Mouse (Mus musculus): ENCODE results near the gene Tnfaip8l1. TPM values are rescaled to one million over a fixed set of nuclear protein-coding genes. Genes with fewer than 3 reads are reported as not detected.

The Tnfaip8l1 gene
- polyA plus RNA-seq, 1 experiment from 2014 or later = 11.4 TPM

DNA sequence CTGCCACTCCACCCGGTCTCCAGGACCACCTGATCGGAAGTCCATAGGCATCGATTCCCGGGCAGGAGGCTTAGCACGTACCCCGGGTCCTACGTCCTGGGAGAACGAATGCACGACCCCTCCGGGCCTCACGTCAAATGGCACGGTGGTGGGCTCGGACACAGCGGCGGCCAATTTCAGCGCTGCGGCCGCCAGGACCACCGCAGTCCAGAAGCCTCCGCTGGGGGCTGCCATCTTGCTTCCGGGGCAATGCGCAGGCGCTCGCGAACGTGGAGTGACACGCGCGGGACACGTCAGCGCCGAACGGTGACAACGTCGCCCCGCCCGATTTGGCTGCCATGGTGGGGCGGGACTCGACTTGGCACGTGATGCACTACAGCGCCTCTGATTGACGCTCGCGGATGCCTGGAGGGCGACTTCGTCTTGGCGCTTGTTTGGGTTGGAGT lies 21.4 kb downstream of the Tnfaip8l1 start, which contains the start of gene Mydgf:
TSS of gene Mydgf (minus strand) at position 263 of the 446 bp plus-strand sequence.
- H3K27ac ChIP-seq (ENCODE audit: low read depth, low read length) = peak within 1 kb of the TSS; percentile 1; the same call in 1 of the 2 replicates
- ATAC-seq (ENCODE audit: low FRiP score, low TSS enrichment) = peak; percentile 90
- peaks cover 49% of the 10 kb centered on the region; the same call in 1 of the 2 replicates for H3K36me3 ChIP-seq (ENCODE audit: control insufficient read depth, insufficient read depth, low read length)
- no peaks in the 10 kb centered on the region for H3K9me3 ChIP-seq (ENCODE audit: control insufficient read depth, low read length)
- H3K9ac ChIP-seq (ENCODE audit: low read depth, low read length) = peak within 1 kb of the TSS; percentile 64
- 0% methylated on average over 47 of the region's 47 CpGs for WGBS
- peaks cover 13% of the 10 kb centered on the region for H3K4me1 ChIP-seq (ENCODE audit: control insufficient read depth, insufficient read depth, low read length)
- peak within 1 kb of the TSS; percentile 67 for H3K4me2 ChIP-seq (replicated peaks; ENCODE audit: low read depth, low read length)
- peak within 1 kb of the TSS; percentile 69 for H3K4me3 ChIP-seq (ENCODE audit: low read length)
- no peaks in the 10 kb centered on the region for H3K27me3 ChIP-seq (ENCODE audit: control insufficient read depth, insufficient read depth, low read length)

- H3K4me2 ChIP-seq (replicated peaks; ENCODE audit: low read depth, low read length) = no peak overlapping the region; the same call in 1 of the 2 replicates
- 25% methylated on average over 11 of the region's 11 CpGs for WGBS
- peaks cover 53% of the 10 kb centered on the region for H3K36me3 ChIP-seq (ENCODE audit: control insufficient read depth, insufficient read depth, low read length)
- H3K9me3 ChIP-seq (ENCODE audit: control insufficient read depth, low read length) = no peaks in the 10 kb centered on the region
- no peaks in the 10 kb centered on the region for H3K27me3 ChIP-seq (ENCODE audit: control insufficient read depth, insufficient read depth, low read length)
- H3K4me3 ChIP-seq (ENCODE audit: low read length) = no peak overlapping the region
- ATAC-seq (ENCODE audit: low FRiP score, low TSS enrichment) = peak; percentile 75
- H3K27ac ChIP-seq (ENCODE audit: low read depth, low read length) = peak overlapping the region; percentile 67
- H3K9ac ChIP-seq (ENCODE audit: low read depth, low read length) = peak overlapping the region; percentile 9; the same call in 1 of the 2 replicates
- peaks cover 13% of the 10 kb centered on the region for H3K4me1 ChIP-seq (ENCODE audit: control insufficient read depth, insufficient read depth, low read length)
Measured at GRCm38 (mm10) chr17:56185281-56186141, 23.2 kb downstream of the Tnfaip8l1 start.

DNA sequence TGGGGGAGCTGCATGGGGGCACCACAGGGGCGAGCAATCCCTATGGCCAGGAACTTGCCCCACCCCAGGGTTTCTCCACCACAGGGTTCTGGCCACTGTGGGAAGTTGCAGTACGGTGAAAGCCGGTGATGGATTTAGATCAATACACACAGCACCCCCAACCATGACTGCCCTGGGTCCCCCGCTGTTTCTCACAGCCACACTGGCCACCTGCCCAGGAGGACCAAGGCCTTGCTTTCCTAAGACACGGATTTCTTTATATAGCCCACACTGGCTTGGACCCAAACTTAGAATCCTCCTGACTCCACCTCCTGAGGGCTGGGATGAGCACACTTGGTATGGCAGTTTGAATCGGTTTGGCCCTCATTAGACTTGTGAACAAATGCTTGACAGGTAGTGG lies 29.0 kb downstream of the Tnfaip8l1 start:
- H3K27ac ChIP-seq (ENCODE audit: low read depth, low read length) = no peak overlapping the region
- H3K9me3 ChIP-seq (ENCODE audit: control insufficient read depth, low read length) = no peaks in the 10 kb centered on the region
- H3K36me3 ChIP-seq (ENCODE audit: control insufficient read depth, insufficient read depth, low read length) = peaks cover 93% of the 10 kb centered on the region
- no peak for ATAC-seq (ENCODE audit: low FRiP score, low TSS enrichment)
- no peaks in the 10 kb centered on the region for H3K27me3 ChIP-seq (ENCODE audit: control insufficient read depth, insufficient read depth, low read length)
- H3K4me1 ChIP-seq (ENCODE audit: control insufficient read depth, insufficient read depth, low read length) = no peaks in the 10 kb centered on the region
- H3K9ac ChIP-seq (ENCODE audit: low read depth, low read length) = no peak overlapping the region
- WGBS = 95% methylated on average over 6 of the region's 6 CpGs
- H3K4me3 ChIP-seq (ENCODE audit: low read length) = no peak overlapping the region
- H3K4me2 ChIP-seq (replicated peaks; ENCODE audit: low read depth, low read length) = no peak overlapping the region

- no peaks in the 10 kb centered on the region for H3K4me1 ChIP-seq (ENCODE audit: control insufficient read depth, insufficient read depth, low read length)
- no peaks in the 10 kb centered on the region for H3K9me3 ChIP-seq (ENCODE audit: control insufficient read depth, low read length)
- no peak overlapping the region for H3K27ac ChIP-seq (ENCODE audit: low read depth, low read length)
- no peak overlapping the region for H3K4me3 ChIP-seq (ENCODE audit: low read length)
- H3K27me3 ChIP-seq (ENCODE audit: control insufficient read depth, insufficient read depth, low read length) = no peaks in the 10 kb centered on the region
- H3K36me3 ChIP-seq (ENCODE audit: control insufficient read depth, insufficient read depth, low read length) = peaks cover 95% of the 10 kb centered on the region
- H3K4me2 ChIP-seq (replicated peaks; ENCODE audit: low read depth, low read length) = no peak overlapping the region
- ATAC-seq (ENCODE audit: low FRiP score, low TSS enrichment) = no peak
- no peak overlapping the region for H3K9ac ChIP-seq (ENCODE audit: low read depth, low read length)
- 94% methylated on average over 12 of the region's 12 CpGs for WGBS
Measured at GRCm38 (mm10) chr17:56194357-56194756, 32.1 kb downstream of the Tnfaip8l1 start.

DNA sequence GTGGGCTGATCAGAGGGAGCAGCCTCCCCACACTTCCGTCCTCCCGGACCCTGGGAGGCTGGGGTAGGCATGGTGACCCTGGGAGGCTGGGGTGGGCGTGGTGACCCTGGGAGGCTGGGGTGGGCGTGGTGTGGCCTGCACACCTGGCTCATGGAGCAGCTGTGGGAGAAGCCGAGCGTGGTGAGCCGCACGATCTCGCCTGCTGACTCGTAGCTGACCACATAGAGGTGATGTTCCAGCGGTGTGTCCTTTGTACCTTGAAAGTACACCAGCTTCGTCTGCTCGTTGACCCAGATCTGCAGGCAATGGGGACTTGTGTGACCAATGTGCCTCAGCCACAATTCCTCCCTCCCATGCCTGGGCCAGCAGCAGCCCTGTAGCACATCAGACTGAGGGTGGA lies 32.5 kb downstream of the Tnfaip8l1 start:
- Histone ChIP-seq H3K4me1 (ENCODE audit: control insufficient read depth, insufficient read depth, low read length) (no peaks in the 10 kb centered on the region), H3K36me3 (ENCODE audit: control insufficient read depth, insufficient read depth, low read length) (peaks cover 92% of the 10 kb centered on the region), H3K4me2 (replicated peaks; ENCODE audit: low read depth, low read length) (no peak overlapping the region), H3K27me3 (ENCODE audit: control insufficient read depth, insufficient read depth, low read length) (no peaks in the 10 kb centered on the region), H3K4me3 (ENCODE audit: low read length) (no peak overlapping the region), H3K27ac (ENCODE audit: low read depth, low read length) (no peak overlapping the region), H3K9ac (ENCODE audit: low read depth, low read length) (no peak overlapping the region), H3K9me3 (ENCODE audit: control insufficient read depth, low read length) (no peaks in the 10 kb centered on the region)
- ATAC-seq (ENCODE audit: low FRiP score, low TSS enrichment) = no peak
- 81% methylated on average over 13 of the region's 13 CpGs for WGBS

DNA sequence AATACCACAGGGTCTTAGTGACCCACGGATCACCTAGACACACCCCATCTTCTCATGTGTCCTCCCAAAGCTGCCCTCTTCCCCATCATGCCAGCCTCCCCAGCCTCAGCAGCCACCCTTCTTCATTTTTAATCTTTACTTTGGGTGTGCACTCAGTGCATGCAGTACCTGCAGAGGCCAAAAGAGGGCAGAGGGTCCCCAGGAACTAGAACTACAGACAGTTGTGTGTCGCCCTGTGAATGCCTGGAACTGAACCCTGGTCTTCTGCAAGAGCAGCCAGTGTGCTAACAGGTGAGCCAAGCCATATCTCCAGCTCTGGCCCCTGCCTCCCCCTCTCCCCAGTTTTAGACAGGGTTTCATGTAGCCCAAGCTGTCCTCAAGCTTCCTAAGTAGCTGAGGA lies 34.6 kb downstream of the Tnfaip8l1 start:
- no peak overlapping the region for H3K4me2 ChIP-seq (replicated peaks; ENCODE audit: low read depth, low read length)
- WGBS = 69% methylated on average over 2 of the region's 2 CpGs
- H3K36me3 ChIP-seq (ENCODE audit: control insufficient read depth, insufficient read depth, low read length) = peaks cover 87% of the 10 kb centered on the region
- H3K9ac ChIP-seq (ENCODE audit: low read depth, low read length) = no peak overlapping the region
- H3K27me3 ChIP-seq (ENCODE audit: control insufficient read depth, insufficient read depth, low read length) = no peaks in the 10 kb centered on the region
- no peak for ATAC-seq (ENCODE audit: low FRiP score, low TSS enrichment)
- no peak overlapping the region for H3K27ac ChIP-seq (ENCODE audit: low read depth, low read length)
- H3K4me3 ChIP-seq (ENCODE audit: low read length) = no peak overlapping the region
- no peaks in the 10 kb centered on the region for H3K9me3 ChIP-seq (ENCODE audit: control insufficient read depth, low read length)
- no peaks in the 10 kb centered on the region for H3K4me1 ChIP-seq (ENCODE audit: control insufficient read depth, insufficient read depth, low read length)

DNA sequence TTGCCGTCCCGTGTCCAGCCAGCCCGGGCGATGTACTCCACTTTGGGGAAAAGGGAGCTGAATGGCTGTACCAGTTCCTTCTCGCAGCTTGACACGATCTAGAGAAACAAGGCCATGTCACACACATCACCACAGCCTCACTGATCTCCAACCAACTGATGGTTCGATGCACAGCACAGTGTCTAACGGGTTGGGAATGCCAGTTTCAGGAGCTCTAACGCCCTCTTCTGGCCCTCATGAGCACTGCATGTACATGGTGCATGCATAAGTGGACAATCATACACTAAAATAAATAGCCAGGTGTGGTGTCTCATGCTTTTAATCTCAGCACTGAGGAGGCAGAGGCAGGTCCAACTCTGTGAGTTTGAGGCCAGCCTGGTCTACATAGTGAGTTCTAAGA lies 38.3 kb downstream of the Tnfaip8l1 start:
- no peak for ATAC-seq (ENCODE audit: low FRiP score, low TSS enrichment)
- H3K4me1 ChIP-seq (ENCODE audit: control insufficient read depth, insufficient read depth, low read length) = no peaks in the 10 kb centered on the region
- H3K9ac ChIP-seq (ENCODE audit: low read depth, low read length) = no peak overlapping the region
- H3K27me3 ChIP-seq (ENCODE audit: control insufficient read depth, insufficient read depth, low read length) = no peaks in the 10 kb centered on the region
- no peaks in the 10 kb centered on the region for H3K9me3 ChIP-seq (ENCODE audit: control insufficient read depth, low read length)
- 82% methylated on average over 9 of the region's 9 CpGs for WGBS
- no peak overlapping the region for H3K4me3 ChIP-seq (ENCODE audit: low read length)
- no peak overlapping the region for H3K4me2 ChIP-seq (replicated peaks; ENCODE audit: low read depth, low read length)
- no peak overlapping the region for H3K27ac ChIP-seq (ENCODE audit: low read depth, low read length)
- peaks cover 91% of the 10 kb centered on the region for H3K36me3 ChIP-seq (ENCODE audit: control insufficient read depth, insufficient read depth, low read length)

DNA sequence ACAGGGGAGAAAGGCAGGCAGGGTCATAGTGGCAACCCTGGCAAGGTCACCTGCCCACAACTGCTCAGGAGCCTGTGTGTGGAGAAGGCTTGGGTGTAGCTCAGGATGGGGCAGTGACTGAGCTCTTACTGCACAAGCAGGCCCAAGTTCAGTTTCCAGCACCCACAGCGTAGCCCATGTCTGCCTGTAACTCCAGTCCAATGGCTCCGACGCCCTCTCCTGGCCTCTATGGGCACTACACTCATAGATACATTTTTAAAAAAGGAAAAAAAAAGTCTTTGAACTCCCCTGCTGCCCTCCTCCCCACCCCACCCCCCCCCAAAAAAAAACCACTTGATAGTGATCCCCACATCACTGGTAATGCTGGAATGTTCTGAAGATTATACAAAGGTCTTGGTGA lies 39.4 kb downstream of the Tnfaip8l1 start:
- 72% methylated on average over 3 of the region's 3 CpGs for WGBS
- H3K36me3 ChIP-seq (ENCODE audit: control insufficient read depth, insufficient read depth, low read length) = peaks cover 91% of the 10 kb centered on the region
- H3K4me1 ChIP-seq (ENCODE audit: control insufficient read depth, insufficient read depth, low read length) = no peaks in the 10 kb centered on the region
- H3K4me3 ChIP-seq (ENCODE audit: low read length) = no peak overlapping the region
- H3K27ac ChIP-seq (ENCODE audit: low read depth, low read length) = no peak overlapping the region
- no peaks in the 10 kb centered on the region for H3K27me3 ChIP-seq (ENCODE audit: control insufficient read depth, insufficient read depth, low read length)
- no peaks in the 10 kb centered on the region for H3K9me3 ChIP-seq (ENCODE audit: control insufficient read depth, low read length)
- H3K9ac ChIP-seq (ENCODE audit: low read depth, low read length) = no peak overlapping the region
- no peak overlapping the region for H3K4me2 ChIP-seq (replicated peaks; ENCODE audit: low read depth, low read length)
- no peak for ATAC-seq (ENCODE audit: low FRiP score, low TSS enrichment)

- 93% methylated on average over 8 of the region's 8 CpGs for WGBS
- H3K27ac ChIP-seq (ENCODE audit: low read depth, low read length) = no peak overlapping the region
- no peak overlapping the region for H3K4me2 ChIP-seq (replicated peaks; ENCODE audit: low read depth, low read length)
- H3K4me1 ChIP-seq (ENCODE audit: control insufficient read depth, insufficient read depth, low read length) = no peaks in the 10 kb centered on the region
- no peak for ATAC-seq (ENCODE audit: low FRiP score, low TSS enrichment)
- H3K9ac ChIP-seq (ENCODE audit: low read depth, low read length) = no peak overlapping the region
- peaks cover 91% of the 10 kb centered on the region for H3K36me3 ChIP-seq (ENCODE audit: control insufficient read depth, insufficient read depth, low read length)
- H3K9me3 ChIP-seq (ENCODE audit: control insufficient read depth, low read length) = no peaks in the 10 kb centered on the region
- H3K27me3 ChIP-seq (ENCODE audit: control insufficient read depth, insufficient read depth, low read length) = no peaks in the 10 kb centered on the region
- no peak overlapping the region for H3K4me3 ChIP-seq (ENCODE audit: low read length)
Measured at GRCm38 (mm10) chr17:56202476-56202875, 40.2 kb downstream of the Tnfaip8l1 start.
